8 mouse cellular contexts compared by ENCODE assay signal in the genomic region with DNA sequence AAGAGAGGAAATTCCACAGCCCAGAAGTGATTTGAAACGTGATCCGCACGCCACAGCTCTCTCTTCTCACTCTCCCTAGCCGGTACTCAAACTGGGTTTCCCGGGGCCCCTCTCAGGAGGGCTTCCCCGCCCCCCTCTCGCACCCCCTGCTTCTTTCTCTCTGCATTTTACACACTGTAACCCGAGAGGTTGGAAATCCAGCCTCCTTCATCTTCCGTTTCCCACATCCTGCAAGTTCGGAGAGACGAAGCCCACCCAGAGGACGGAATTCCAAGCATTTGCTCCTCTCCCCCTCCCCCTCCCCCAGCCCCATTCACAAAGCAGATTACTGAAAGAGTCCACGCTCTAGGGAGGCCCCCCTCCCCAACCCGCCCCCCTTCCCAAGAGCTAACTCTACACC. TPM values are rescaled to one million over a fixed set of nuclear protein-coding genes. Genes with fewer than 3 reads are reported as not detected.
DNase-seq lines count a peak whose midpoint lies in the region; ATAC-seq and TF ChIP-seq lines count a peak whose summit lies in the region.

No protein-coding gene starts in this region.

- no peaks in the 10 kb centered on the region for H3K9me3 ChIP-seq in heart, embryonic 14.5 days (ENCODE audit: control insufficient read depth, low read length)
- no peaks in the 10 kb centered on the region for H3K9me3 ChIP-seq in hindbrain, embryonic 16.5 days (ENCODE audit: control insufficient read depth, low read length)
- H3K9me3 ChIP-seq in midbrain, embryonic 14.5 days (ENCODE audit: control insufficient read depth, low read length): no peaks in the 10 kb centered on the region

- peak overlapping the region; percentile 37 to 44 for H3K4me3 ChIP-seq in heart, embryonic 14.5 days (ENCODE audit: control insufficient read depth in 1 of 2, insufficient read depth in 1 of 2, low read depth in 1 of 2, low read length in 2 of 2)
- peak overlapping the region; percentile 29 for H3K4me3 ChIP-seq in hindbrain, embryonic 16.5 days (ENCODE audit: low read length)
- peak overlapping the region; percentile 18; the same call in 1 of the 2 replicates for H3K4me3 ChIP-seq in midbrain, embryonic 14.5 days (replicated peaks; ENCODE audit: low read depth, low read length)
- no peak overlapping the region for H3K4me3 ChIP-seq in left cerebral cortex, adult 2 months

- intact Hi-C loops in left cerebral cortex, adult 2 months (cut with DNase I): no loop called here
- intact Hi-C loops in left cerebral cortex, postnatal 36 days (cut with DNase I): no loop called here

- H3K4me2 ChIP-seq in heart, embryonic 14.5 days (ENCODE audit: low read length): peak overlapping the region; percentile 71
- peak overlapping the region; percentile 57 for H3K4me2 ChIP-seq in hindbrain, embryonic 16.5 days (ENCODE audit: low read length)
- H3K4me2 ChIP-seq in midbrain, embryonic 14.5 days (ENCODE audit: low read length): peak overlapping the region; percentile 49

- peaks cover 38 to 60% of the 10 kb centered on the region in 2 experiments for H3K4me1 ChIP-seq in heart, embryonic 14.5 days (ENCODE audit: control insufficient read depth in 2 of 2, insufficient read depth in 2 of 2, low read length in 2 of 2)
- peaks cover 31% of the 10 kb centered on the region for H3K4me1 ChIP-seq in hindbrain, embryonic 16.5 days (ENCODE audit: control insufficient read depth, insufficient read depth, low read depth, low read length)
- peaks cover 42% of the 10 kb centered on the region for H3K4me1 ChIP-seq in midbrain, embryonic 14.5 days (ENCODE audit: control insufficient read depth, insufficient read depth, low read length)

- H3K27ac ChIP-seq in heart, embryonic 14.5 days (replicated peaks in 1 of 2; ENCODE audit: control insufficient read depth in 1 of 2, insufficient read depth in 1 of 2, low read depth in 2 of 2, low read length in 2 of 2): peak overlapping the region; percentile 93 to 99
- 0 out of 2 replicates have a peak overlapping the region, but pooled peaks have one; percentile 16 for H3K27ac ChIP-seq in hindbrain, embryonic 16.5 days (ENCODE audit: low read depth, low read length)
- peak overlapping the region; percentile 16; the same call in 1 of the 2 replicates for H3K27ac ChIP-seq in midbrain, embryonic 14.5 days (replicated peaks; ENCODE audit: low read depth, low read length)
- no peak overlapping the region for H3K27ac ChIP-seq in left cerebral cortex, adult 2 months

- no peaks in the 10 kb centered on the region for H3K27me3 ChIP-seq in heart, embryonic 14.5 days (ENCODE audit: control insufficient read depth, insufficient read depth, low read length)
- H3K27me3 ChIP-seq in hindbrain, embryonic 16.5 days (replicated peaks; ENCODE audit: control insufficient read depth, insufficient read depth, low read length): no peaks in the 10 kb centered on the region
- no peaks in the 10 kb centered on the region for H3K27me3 ChIP-seq in midbrain, embryonic 14.5 days (ENCODE audit: control insufficient read depth, insufficient read depth, low read length)

- peak; percentile 41; the same call in 1 of the 2 replicates for ATAC-seq in heart, embryonic 14.5 days (ENCODE audit: insufficient number of reproducible peaks, insufficient read depth, low FRiP score, low read depth)
- ATAC-seq in hindbrain, embryonic 16.5 days: no peak
- peak; percentile 48; the same call in 1 of the 2 replicates for ATAC-seq in midbrain, embryonic 14.5 days (ENCODE audit: low FRiP score, low TSS enrichment)

- DNase-seq in heart, adult 11 months: no peak
- DNase-seq in embryo, embryonic 10.5 days (ENCODE audit: low spot score): peak; percentile 94
- DNase-seq in midbrain, embryonic 14.5 days: peak; percentile 72
- DNase-seq in left cerebral cortex, adult 2 months (ENCODE audit: extremely low spot score in 1 of 2, low spot score in 2 of 2): no peak
- DNase-seq in urinary bladder, postnatal 14 days (ENCODE audit: low spot score): no peak
- no peak for DNase-seq in left cerebral cortex, postnatal 36 days (ENCODE audit: low spot score in 2 of 2)

- 1% methylated on average over 14 of the region's 14 CpGs for WGBS in heart, embryonic 14.5 days
- 2% methylated on average over 14 of the region's 14 CpGs for WGBS in hindbrain, embryonic 16.5 days
- under 1% methylated on average over 14 of the region's 14 CpGs for WGBS in midbrain, embryonic 14.5 days

- H3K36me3 ChIP-seq in heart, embryonic 14.5 days (ENCODE audit: control insufficient read depth, insufficient read depth, low read length): no peaks in the 10 kb centered on the region
- H3K36me3 ChIP-seq in hindbrain, embryonic 16.5 days (ENCODE audit: control insufficient read depth, insufficient read depth, low read length): no peaks in the 10 kb centered on the region
- no peaks in the 10 kb centered on the region for H3K36me3 ChIP-seq in midbrain, embryonic 14.5 days (ENCODE audit: control insufficient read depth, insufficient read depth, low read length)

- no peak for TF ChIP-seq CTCF in left cerebral cortex, adult 2 months (IDR thresholded peaks at IDR 0.05)

- peak overlapping the region; percentile 70 for H3K9ac ChIP-seq in heart, embryonic 14.5 days (ENCODE audit: low read length)
- H3K9ac ChIP-seq in hindbrain, embryonic 16.5 days (ENCODE audit: low read depth, low read length): peak overlapping the region; percentile 39; the same call in 1 of the 2 replicates
- peak overlapping the region; percentile 37 for H3K9ac ChIP-seq in midbrain, embryonic 14.5 days (replicated peaks; ENCODE audit: low read length)

RNA-seq across cellular contexts. Expression of gene Pim1, which starts 26.5 kb away (rescaled TPM):
- polyA plus RNA-seq in heart, embryonic 14.5 days (2014; fragmentation: Nextera tagmentation; extraction: Ambion mirVana): 14.1 and 16.5 TPM in 2 replicates
- 7.2 and 8.2 TPM in 2 replicates for polyA plus RNA-seq in hindbrain, embryonic 16.5 days (2015; fragmentation: Nextera tagmentation; extraction: Ambion mirVana)
- polyA plus RNA-seq in midbrain, embryonic 14.5 days (2014; fragmentation: Nextera tagmentation; extraction: Ambion mirVana): 10.1 and 10.3 TPM in 2 replicates
- 10 to 100 TPM in 1 of 2 experiments, 1 to 10 TPM in 1; 9.2 to 13.6 TPM for total RNA-seq in left cerebral cortex, adult 2 months (2021)
- 1 to 10 TPM; 6.0 to 7.1 TPM for total RNA-seq in left cerebral cortex, postnatal 36 days (2021)

Comparison
In these comparisons a context has a peak if more than half of its experiments do, and no peak if none do; other contexts are left out.
1. DNase-seq: peak in embryo, embryonic 10.5 days (single experiment) and midbrain, embryonic 14.5 days (single experiment); none in heart, adult 11 months (single experiment), left cerebral cortex, adult 2 months (0 of 2), urinary bladder, postnatal 14 days (single experiment) and left cerebral cortex, postnatal 36 days (0 of 2).
2. Peak in every context shown above with its lines, with median percentiles within 50 percentile points of each other: H3K4me2 ChIP-seq and H3K9ac ChIP-seq.